Mouse (Mus musculus): Measurements from ENCODE around the gene Spo11.

DNA sequence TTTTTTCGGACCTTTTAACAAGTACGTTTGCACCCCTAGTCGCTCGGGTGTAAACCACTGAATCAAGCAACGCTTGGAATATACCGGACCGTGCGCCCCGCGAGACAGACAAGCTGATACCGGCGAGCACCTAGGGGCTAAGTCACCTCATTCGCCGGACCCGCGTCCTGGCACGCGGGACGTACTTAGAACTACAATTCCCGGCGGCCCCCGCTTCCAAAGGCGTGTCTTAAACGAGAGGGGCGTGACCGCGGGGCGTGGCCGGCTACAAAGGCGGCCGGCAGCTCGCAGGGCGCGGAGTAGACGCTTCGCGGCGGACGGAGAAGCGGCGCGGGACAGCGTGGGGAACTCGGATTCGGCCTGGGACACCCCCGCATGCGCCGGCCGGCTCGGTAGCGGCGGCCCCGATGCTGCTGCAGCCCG, 44.1 kb downstream of the Spo11 start:
- TF ChIP-seq POLR2A (IDR thresholded peaks at IDR 0.05; ENCODE audit: low read depth, low read length): peak; percentile 75
- no peak for TF ChIP-seq CTCF (conservative IDR thresholded peaks at IDR 0.05; ENCODE audit: insufficient read depth, insufficient read length, low read depth, low read length)

Data from kidney, adult 2 months (tissue).